Mouse (Mus musculus) liver, embryonic 13.5 days (tissue): ENCODE measurements around the gene Gjb4. TPM values are rescaled to one million over a fixed set of nuclear protein-coding genes. Genes with fewer than 3 reads are reported as not detected.

Experiments
- ATAC-seq: fragments of 200-750 bp; cut with Nextera tagmentation; 2 replicates; pipeline ENCODE4 v1.8.0; 2017; ENCODE audit warnings: low read depth, mild to moderate bottlenecking, moderate number of reproducible peaks, moderate library complexity
- DNase-seq: peaks from one replicate; pipeline ENCODE4 v3.0.0; 2022
- H3K27ac ChIP-seq: fragments of 300-500 bp; sonication (generic); 2 replicates; pipeline ENCODE4 v1.5.1; 2015; ENCODE audit warnings: moderate library complexity, mild to moderate bottlenecking, inconsistent platforms
- H3K27me3 ChIP-seq: fragments of 300-500 bp; sonication (generic); 2 replicates; pipeline ENCODE4 v1.6.1; 2015; ENCODE audit warnings: mild to moderate bottlenecking, inconsistent platforms
- H3K36me3 ChIP-seq: fragments of 300-500 bp; sonication (generic); 2 replicates; pipeline ENCODE4 v1.6.1; 2015; ENCODE audit warnings: mild to moderate bottlenecking, inconsistent platforms
- H3K4me1 ChIP-seq: fragments of 300-500 bp; sonication (generic); replicated peaks from 2 replicates; pipeline ENCODE4 v1.6.1; 2015; ENCODE audit warnings: inconsistent platforms
- H3K4me2 ChIP-seq: fragments of 300-500 bp; sonication (generic); 2 replicates; pipeline ENCODE4 v1.6.1; 2015; ENCODE audit warnings: inconsistent platforms, mild to moderate bottlenecking, moderate library complexity
- H3K4me3 ChIP-seq: fragments of 300-500 bp; sonication (generic); replicated peaks from 2 replicates; pipeline ENCODE4 v1.5.1; 2015; ENCODE audit warnings: mild to moderate bottlenecking, inconsistent platforms
- H3K9ac ChIP-seq: fragments of 300-500 bp; sonication (generic); 2 replicates; pipeline ENCODE4 v1.6.1; 2015; ENCODE audit warnings: mild to moderate bottlenecking, inconsistent platforms
- H3K9me3 ChIP-seq: fragments of 300-500 bp; sonication (generic); replicated peaks from 2 replicates; pipeline ENCODE4 v1.6.1; 2016; ENCODE audit warnings: inconsistent platforms
- WGBS: fragments of 180-500 bp; shearing (Covaris S2); methylation state at CpG from one replicate; pipeline ENCODE4 v1.1.7; 2015; ENCODE audit not compliant: insufficient replicate concordance; 5-methylcytosine and 5-hydroxymethylcytosine counted together
- polyA plus RNA-seq: library from polyadenylated mRNA; unstranded; fragments of >200 nt; fragmentation: Nextera tagmentation; extraction: Ambion mirVana; gene quantifications from 2 replicates; pipeline ENCODE4 v1.2.1, GENCODE M21; 2015

The Gjb4 gene
- polyA plus RNA-seq, 1 experiment from 2014 or later = not detected

DNA sequence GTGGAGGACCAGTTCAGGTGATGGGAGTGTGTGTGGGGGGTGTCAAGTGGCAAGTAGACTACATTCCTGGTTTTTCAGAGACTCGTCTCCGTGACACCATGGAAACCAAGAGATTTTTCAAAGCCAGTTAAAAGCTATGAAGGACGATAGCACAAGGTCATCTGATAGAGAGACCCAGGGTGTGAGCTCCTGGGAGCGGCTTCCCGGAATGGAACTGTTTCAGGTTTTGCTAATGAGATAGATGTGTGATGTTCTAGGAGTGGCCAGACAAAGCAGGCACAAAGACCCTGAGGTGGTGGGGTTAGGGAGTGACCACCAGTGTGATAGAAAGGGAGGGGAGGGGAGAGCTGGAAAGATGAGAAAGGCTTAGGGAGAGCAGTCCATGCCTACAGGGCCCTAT, 8.9 kb downstream of the Gjb4 start:
- ATAC-seq = no peak
- Histone ChIP-seq H3K9me3 (no peaks in the 10 kb centered on the region), H3K9ac (no peak overlapping the region), H3K36me3 (no peaks in the 10 kb centered on the region), H3K27me3 (no peaks in the 10 kb centered on the region), H3K27ac (no peak overlapping the region), H3K4me3 (no peak overlapping the region), H3K4me1 (no peaks in the 10 kb centered on the region), H3K4me2 (no peak overlapping the region)
- no peak for DNase-seq
- 68% methylated on average over 5 of the region's 5 CpGs for WGBS

DNA sequence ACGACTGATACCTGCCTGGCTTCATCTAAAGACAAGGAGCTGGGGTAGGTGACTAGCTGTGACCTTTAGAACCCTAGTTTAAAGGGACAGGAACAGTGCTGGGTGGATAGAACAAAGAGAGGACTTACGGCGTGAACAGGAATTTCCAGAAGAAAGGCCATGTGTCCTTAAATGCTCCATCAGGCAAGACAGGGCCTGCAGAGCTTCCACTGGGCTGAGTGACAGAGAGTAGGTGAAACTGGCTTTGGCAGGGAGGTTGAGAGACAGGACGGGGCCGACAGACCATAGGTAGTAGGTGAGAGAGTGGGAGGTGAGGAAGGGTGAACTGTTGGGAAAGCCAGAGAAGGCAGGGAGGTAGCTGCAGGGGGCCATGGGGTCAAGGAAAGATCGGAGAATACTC, 12.5 kb downstream of the Gjb4 start:
- Histone ChIP-seq H3K4me1 (no peaks in the 10 kb centered on the region), H3K4me3 (no peak overlapping the region), H3K4me2 (no peak overlapping the region), H3K27ac (no peak overlapping the region), H3K9me3 (no peaks in the 10 kb centered on the region), H3K9ac (no peak overlapping the region), H3K27me3 (no peaks in the 10 kb centered on the region), H3K36me3 (no peaks in the 10 kb centered on the region)
- DNase-seq (no peak), ATAC-seq (no peak)
- 49% methylated on average over 6 of the region's 6 CpGs for WGBS

GRCm38 (mm10) chr4:127337668-127338067, 16.2 kb downstream of the Gjb4 start:
- ATAC-seq (no peak), DNase-seq (no peak)
- Histone ChIP-seq H3K4me2 (no peak overlapping the region), H3K4me3 (no peak overlapping the region), H3K9ac (no peak overlapping the region), H3K9me3 (no peaks in the 10 kb centered on the region), H3K4me1 (no peaks in the 10 kb centered on the region), H3K27ac (no peak overlapping the region), H3K36me3 (no peaks in the 10 kb centered on the region), H3K27me3 (0 out of 2 replicates have a peak, but pooled peaks cover 3% of the 10 kb centered on the region)
- 60% methylated on average over 5 of the region's 5 CpGs for WGBS

GRCm38 (mm10) chr4:127334870-127335504, 18.9 kb downstream of the Gjb4 start:
- no peak overlapping the region for H3K4me3 ChIP-seq
- H3K36me3 ChIP-seq = no peaks in the 10 kb centered on the region
- no peaks in the 10 kb centered on the region for H3K9me3 ChIP-seq
- DNase-seq = no peak
- no peak overlapping the region for H3K4me2 ChIP-seq
- WGBS = 32% methylated on average over 5 of the region's 5 CpGs
- no peak overlapping the region for H3K9ac ChIP-seq
- H3K27ac ChIP-seq = no peak overlapping the region
- peaks cover 27% of the 10 kb centered on the region for H3K27me3 ChIP-seq
- 0 out of 2 replicates have a peak, but pooled peaks cover 3% of the 10 kb centered on the region for H3K4me1 ChIP-seq
- no peak for ATAC-seq

GRCm38 (mm10) chr4:127331171-127331570, 22.7 kb downstream of the Gjb4 start:
- H3K9me3 ChIP-seq = no peaks in the 10 kb centered on the region
- DNase-seq = no peak
- H3K36me3 ChIP-seq = no peaks in the 10 kb centered on the region
- H3K27me3 ChIP-seq = peaks cover 55% of the 10 kb centered on the region
- H3K9ac ChIP-seq = no peak overlapping the region
- no peak for ATAC-seq
- WGBS = 38% methylated on average over 13 of the region's 13 CpGs
- 0 out of 2 replicates have a peak, but pooled peaks cover 5% of the 10 kb centered on the region for H3K4me1 ChIP-seq
- no peak overlapping the region for H3K4me3 ChIP-seq
- H3K4me2 ChIP-seq = no peak overlapping the region
- no peak overlapping the region for H3K27ac ChIP-seq

DNA sequence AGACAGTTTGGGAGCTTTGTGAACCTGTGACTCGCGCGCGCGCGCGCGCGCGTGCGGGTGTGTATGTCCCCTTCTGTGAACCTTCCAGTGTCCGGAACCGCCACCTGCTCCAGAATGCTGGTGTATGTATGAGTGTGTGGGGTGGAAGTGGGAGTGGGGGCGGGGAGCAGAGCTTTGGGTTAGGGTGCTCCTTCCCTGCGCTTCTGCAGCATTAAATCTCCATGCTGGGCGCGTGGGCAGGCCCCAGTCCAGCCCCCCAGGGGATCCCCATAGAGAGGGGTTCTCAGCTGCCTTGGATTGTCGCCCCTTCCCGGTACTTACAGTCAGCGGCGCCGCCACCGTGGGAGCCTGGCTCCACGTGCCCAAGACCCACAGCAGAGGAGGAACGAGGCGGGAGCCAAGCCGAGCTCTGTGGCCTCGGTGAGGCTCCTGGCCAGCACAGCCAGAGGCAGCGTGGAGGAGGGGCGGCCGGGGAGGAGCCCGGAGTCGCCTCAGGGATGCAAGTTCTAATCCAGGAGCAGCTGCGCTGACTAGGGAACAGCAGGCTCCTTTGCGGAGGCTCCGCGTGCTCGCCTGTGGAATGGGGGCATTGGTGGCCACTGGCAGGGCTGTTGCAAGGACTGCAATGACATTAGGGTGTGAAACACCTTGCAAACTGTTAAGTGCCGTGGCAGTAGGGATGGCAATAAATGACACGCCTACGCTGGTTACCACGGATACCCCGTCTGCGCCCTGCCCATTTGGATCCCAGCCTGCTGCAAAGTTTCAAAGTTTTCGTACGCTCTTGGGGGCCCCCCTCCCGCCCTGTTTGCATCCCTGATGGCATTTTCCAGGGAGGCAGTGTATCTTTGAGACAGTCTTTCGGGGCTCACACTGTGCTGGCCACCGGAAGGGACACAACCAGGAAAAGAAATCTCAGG, 23.4 kb downstream of the Gjb4 start, which contains the start of gene Gjb3:
Gene Gjb3 (minus strand): TSS at position 664 of the 920 bp plus-strand sequence.
- no peak within 1 kb of the TSS for H3K4me3 ChIP-seq
- peak within 1 kb of the TSS; percentile 21 for H3K4me2 ChIP-seq
- H3K27ac ChIP-seq = no peak within 1 kb of the TSS
- ATAC-seq (no peak), DNase-seq (no peak)
- peaks cover 61% of the 10 kb centered on the region for H3K27me3 ChIP-seq
- H3K9ac ChIP-seq = no peak within 1 kb of the TSS
- no peaks in the 10 kb centered on the region for H3K36me3 ChIP-seq
- no peaks in the 10 kb centered on the region for H3K9me3 ChIP-seq
- 4% methylated on average over 49 of the region's 49 CpGs for WGBS
- H3K4me1 ChIP-seq = 0 out of 2 replicates have a peak, but pooled peaks cover 5% of the 10 kb centered on the region

- no peak overlapping the region for H3K9ac ChIP-seq
- H3K36me3 ChIP-seq = no peaks in the 10 kb centered on the region
- no peak overlapping the region for H3K27ac ChIP-seq
- WGBS = 2% methylated on average over 13 of the region's 13 CpGs
- H3K4me1 ChIP-seq = 0 out of 2 replicates have a peak, but pooled peaks cover 5% of the 10 kb centered on the region
- H3K4me3 ChIP-seq = no peak overlapping the region
- DNase-seq = no peak
- no peaks in the 10 kb centered on the region for H3K9me3 ChIP-seq
- H3K4me2 ChIP-seq = no peak overlapping the region
- peaks cover 65% of the 10 kb centered on the region for H3K27me3 ChIP-seq
- no peak for ATAC-seq
These were observed 24.1 kb downstream of the Gjb4 start for GRCm38 (mm10) chr4:127329751-127330150.

GRCm38 (mm10) chr4:127329046-127329445, 24.8 kb downstream of the Gjb4 start:
- WGBS = 11% methylated on average over 3 of the region's 3 CpGs
- ATAC-seq = no peak

DNA sequence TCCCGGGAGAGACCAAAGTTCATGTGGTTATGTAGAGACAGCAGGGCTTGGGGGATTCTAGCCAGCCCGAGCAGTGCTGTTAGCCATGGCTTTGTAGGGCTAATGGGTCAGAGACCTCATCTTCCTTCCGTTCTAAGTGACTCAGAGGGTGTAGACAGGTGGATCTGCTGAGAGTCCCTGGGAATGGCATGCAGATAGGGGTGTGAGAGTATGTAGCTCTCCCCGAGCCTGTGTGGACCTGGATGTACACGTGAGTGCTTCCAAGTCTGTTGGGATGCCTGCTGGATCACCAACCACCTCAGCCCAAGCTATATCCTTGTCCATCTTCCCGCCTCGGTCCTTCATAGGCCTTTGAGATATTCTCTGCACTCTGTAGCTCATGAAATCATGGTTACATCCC, 25.5 kb downstream of the Gjb4 start:
- Histone ChIP-seq H3K27me3 (peaks cover 65% of the 10 kb centered on the region), H3K4me1 (0 out of 2 replicates have a peak, but pooled peaks cover 5% of the 10 kb centered on the region), H3K27ac (no peak overlapping the region), H3K9me3 (no peaks in the 10 kb centered on the region), H3K9ac (no peak overlapping the region), H3K4me3 (no peak overlapping the region), H3K4me2 (no peak overlapping the region), H3K36me3 (no peaks in the 10 kb centered on the region)
- ATAC-seq (no peak), DNase-seq (no peak)
- 35% methylated on average over 7 of the region's 7 CpGs for WGBS

More at GRCm38 (mm10) chr4:127329046-127329445, 24.8 kb downstream of the Gjb4 start:
- peaks cover 65% of the 10 kb centered on the region for H3K27me3 ChIP-seq
- H3K4me1 ChIP-seq = 0 out of 2 replicates have a peak, but pooled peaks cover 5% of the 10 kb centered on the region
- no peaks in the 10 kb centered on the region for H3K9me3 ChIP-seq
- H3K4me2 ChIP-seq = no peak overlapping the region
- H3K27ac ChIP-seq = no peak overlapping the region
- DNase-seq = no peak
- no peak overlapping the region for H3K9ac ChIP-seq
- H3K4me3 ChIP-seq = no peak overlapping the region
- no peaks in the 10 kb centered on the region for H3K36me3 ChIP-seq

GRCm38 (mm10) chr4:127327749-127328148, 26.1 kb downstream of the Gjb4 start:
- Histone ChIP-seq H3K9ac (no peak overlapping the region), H3K4me2 (no peak overlapping the region), H3K27ac (no peak overlapping the region), H3K4me1 (0 out of 2 replicates have a peak, but pooled peaks cover 5% of the 10 kb centered on the region), H3K36me3 (no peaks in the 10 kb centered on the region), H3K9me3 (no peaks in the 10 kb centered on the region), H3K27me3 (peaks cover 62% of the 10 kb centered on the region), H3K4me3 (no peak overlapping the region)
- no peak for ATAC-seq
- no peak for DNase-seq
- 23% methylated on average over 6 of the region's 6 CpGs for WGBS

GRCm38 (mm10) chr4:127327258-127327657, 26.6 kb downstream of the Gjb4 start:
- peaks cover 60% of the 10 kb centered on the region for H3K27me3 ChIP-seq
- no peak overlapping the region for H3K4me3 ChIP-seq
- ATAC-seq = no peak
- no peaks in the 10 kb centered on the region for H3K36me3 ChIP-seq
- 0 out of 2 replicates have a peak, but pooled peaks cover 5% of the 10 kb centered on the region for H3K4me1 ChIP-seq
- DNase-seq = no peak
- 20% methylated on average over 7 of the region's 7 CpGs for WGBS
- H3K27ac ChIP-seq = no peak overlapping the region
- H3K9me3 ChIP-seq = no peaks in the 10 kb centered on the region
- H3K4me2 ChIP-seq = no peak overlapping the region
- H3K9ac ChIP-seq = no peak overlapping the region
